Mouse (Mus musculus) hindbrain, embryonic 11.5 days (tissue): ENCODE measurements around the gene Lasp1. TPM values are rescaled to one million over a fixed set of nuclear protein-coding genes. Genes with fewer than 3 reads are reported as not detected.

ENCODE experiments used
- ATAC-seq: fragments of 200-750 bp; cut with Nextera tagmentation; 2 replicates; pipeline ENCODE4 v1.8.0; 2017; ENCODE audit warnings: mild to moderate bottlenecking, moderate TSS enrichment, moderate library complexity; ENCODE audit not compliant: low FRiP score
- DNase-seq: peaks from one replicate; pipeline ENCODE4 v3.0.0-alpha.2; 2015; ENCODE audit warnings: low spot score
- H3K27ac ChIP-seq: fragments of 300-500 bp; sonication (generic); 2 replicates; pipeline ENCODE4 v1.5.1; 2014; ENCODE audit warnings: mild to moderate bottlenecking, low read depth, low read length
- H3K27me3 ChIP-seq: fragments of 300-500 bp; sonication (generic); 2 replicates; pipeline ENCODE4 v1.6.1; 2014; ENCODE audit warnings: mild to moderate bottlenecking, low read length, moderate library complexity, mixed read lengths; ENCODE audit not compliant: control insufficient read depth, insufficient read depth
- H3K36me3 ChIP-seq: fragments of 300-500 bp; sonication (generic); 2 replicates; pipeline ENCODE4 v1.6.1; 2014; ENCODE audit warnings: mild to moderate bottlenecking, low read length, moderate library complexity, mixed read lengths; ENCODE audit not compliant: control insufficient read depth, insufficient read depth
- H3K4me1 ChIP-seq: fragments of 300-500 bp; sonication (generic); replicated peaks from 2 replicates; pipeline ENCODE4 v1.6.1; 2014; ENCODE audit warnings: low read length, mixed read lengths; ENCODE audit not compliant: control insufficient read depth, insufficient read depth
- H3K4me2 ChIP-seq: fragments of 300-500 bp; sonication (generic); replicated peaks from 2 replicates; pipeline ENCODE4 v1.6.1; 2014; ENCODE audit warnings: mild to moderate bottlenecking, low read depth, low read length
- H3K4me3 ChIP-seq: fragments of 300-500 bp; sonication (generic); 2 replicates; pipeline ENCODE4 v1.5.1; 2014; ENCODE audit warnings: low read depth, low read length
- H3K9ac ChIP-seq: fragments of 300-500 bp; sonication (generic); 2 replicates; pipeline ENCODE4 v1.6.1; 2014; ENCODE audit warnings: low read depth, low read length
- H3K9me3 ChIP-seq: fragments of 300-500 bp; sonication (generic); 2 replicates; pipeline ENCODE4 v1.6.1; 2016; ENCODE audit warnings: low read length; ENCODE audit not compliant: control insufficient read depth
- WGBS: fragments of 180-500 bp; shearing (Covaris S2); extraction: QIAGEN DNeasy Blood & Tissue Kit; methylation state at CpG from one replicate; pipeline ENCODE4 v1.1.7; 2014; 5-methylcytosine and 5-hydroxymethylcytosine counted together
- polyA plus RNA-seq: library from polyadenylated mRNA; unstranded; fragments of >200 nt; fragmentation: Nextera tagmentation; extraction: Ambion mirVana; gene quantifications from 2 replicates; pipeline ENCODE4 v1.2.1, GENCODE M21; 2014

Lasp1 gene
- polyA plus RNA-seq, 1 experiment from 2014 or later: 45.8 TPM

DNA sequence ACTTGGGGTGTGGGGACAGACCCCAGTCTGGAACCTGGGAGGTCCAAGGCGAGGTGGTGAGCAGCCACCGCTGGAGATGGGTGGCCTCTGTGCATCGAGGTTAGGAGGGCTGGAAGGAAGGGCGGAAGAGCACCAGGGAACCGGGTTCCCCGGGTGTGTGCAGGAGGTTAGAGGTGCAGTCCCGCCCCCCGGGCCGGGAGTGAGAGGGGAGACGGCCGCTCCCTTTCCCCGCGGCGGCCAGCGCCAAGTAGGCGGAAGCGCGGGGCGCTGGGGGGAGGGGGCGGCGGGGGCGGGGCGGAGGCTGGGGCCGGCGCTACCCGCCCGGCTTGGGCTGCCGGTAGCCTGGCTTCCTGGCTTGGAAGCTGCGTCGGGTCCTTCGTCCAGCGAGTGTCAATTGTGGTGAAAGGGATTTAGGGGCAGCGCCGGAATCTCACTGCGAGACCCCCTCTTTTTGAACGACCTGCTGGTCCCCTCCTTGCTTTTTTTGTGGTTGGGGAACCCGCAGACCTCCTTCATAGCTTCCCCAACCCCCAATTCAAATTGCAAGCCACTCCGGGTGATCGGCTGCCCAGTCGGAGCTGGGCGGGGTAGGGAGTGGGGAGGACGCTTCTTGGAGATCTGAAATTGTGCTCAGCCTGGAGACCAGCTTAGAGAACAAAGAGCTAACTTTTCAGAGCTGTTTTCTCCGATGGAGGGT, 1.3 kb downstream of the Lasp1 start:
- Histone ChIP-seq H3K27ac (peak overlapping the region; percentile 89), H3K36me3 (no peaks in the 10 kb centered on the region), H3K4me3 (peak overlapping the region; percentile 92), H3K27me3 (no peaks in the 10 kb centered on the region), H3K4me1 (peaks cover 12% of the 10 kb centered on the region; the same call in 1 of the 2 replicates), H3K9me3 (no peaks in the 10 kb centered on the region), H3K9ac (peak overlapping the region; percentile 91), H3K4me2 (peak overlapping the region; percentile 89)
- DNase-seq: peak; percentile 77
- WGBS: under 1% methylated on average over 25 of the region's 43 CpGs
- ATAC-seq: peak; percentile 74

DNA sequence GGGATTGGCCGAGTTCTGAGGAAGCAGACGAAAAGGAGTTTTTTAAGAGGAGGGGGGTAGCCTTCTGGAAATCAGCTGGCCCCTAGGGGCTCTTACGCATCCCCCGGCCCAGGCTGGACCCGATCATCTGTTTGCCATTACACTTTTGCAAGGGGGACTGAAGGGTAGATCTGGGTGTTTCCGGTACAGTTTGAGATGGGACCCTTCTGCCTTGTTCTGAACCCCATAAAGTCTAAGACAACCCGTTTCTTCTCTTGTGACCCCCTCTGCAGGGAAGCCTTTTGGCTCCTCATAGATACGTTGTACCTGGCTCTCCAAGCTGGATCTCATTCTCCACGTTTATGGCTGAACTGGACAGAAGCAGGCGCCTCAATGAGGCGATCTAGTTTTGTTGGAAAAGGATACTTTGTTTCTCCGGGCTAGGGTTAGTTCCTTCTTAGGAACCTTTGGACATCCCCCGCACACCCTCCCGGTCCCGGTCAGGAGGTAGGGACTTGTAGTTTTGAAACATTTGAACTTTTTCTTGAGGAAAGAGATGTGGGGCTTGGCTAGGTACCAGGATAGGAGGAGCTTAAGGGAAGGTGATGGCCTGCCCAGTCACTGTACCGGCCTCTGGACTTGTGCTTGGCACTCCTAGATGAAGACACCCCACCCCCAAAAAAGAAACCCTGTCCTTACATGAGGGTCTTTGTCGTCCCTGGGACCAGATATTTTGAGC, 2.0 kb downstream of the Lasp1 start:
- Histone ChIP-seq H3K9ac (peak overlapping the region; percentile 91), H3K27me3 (no peaks in the 10 kb centered on the region), H3K4me2 (peak overlapping the region; percentile 89), H3K36me3 (no peaks in the 10 kb centered on the region), H3K27ac (peak overlapping the region; percentile 89), H3K9me3 (no peaks in the 10 kb centered on the region), H3K4me1 (peaks cover 15% of the 10 kb centered on the region), H3K4me3 (peak overlapping the region; percentile 92)
- peak; percentile 71 for DNase-seq
- ATAC-seq: no peak
- 7% methylated on average over 17 of the region's 17 CpGs for WGBS

DNA sequence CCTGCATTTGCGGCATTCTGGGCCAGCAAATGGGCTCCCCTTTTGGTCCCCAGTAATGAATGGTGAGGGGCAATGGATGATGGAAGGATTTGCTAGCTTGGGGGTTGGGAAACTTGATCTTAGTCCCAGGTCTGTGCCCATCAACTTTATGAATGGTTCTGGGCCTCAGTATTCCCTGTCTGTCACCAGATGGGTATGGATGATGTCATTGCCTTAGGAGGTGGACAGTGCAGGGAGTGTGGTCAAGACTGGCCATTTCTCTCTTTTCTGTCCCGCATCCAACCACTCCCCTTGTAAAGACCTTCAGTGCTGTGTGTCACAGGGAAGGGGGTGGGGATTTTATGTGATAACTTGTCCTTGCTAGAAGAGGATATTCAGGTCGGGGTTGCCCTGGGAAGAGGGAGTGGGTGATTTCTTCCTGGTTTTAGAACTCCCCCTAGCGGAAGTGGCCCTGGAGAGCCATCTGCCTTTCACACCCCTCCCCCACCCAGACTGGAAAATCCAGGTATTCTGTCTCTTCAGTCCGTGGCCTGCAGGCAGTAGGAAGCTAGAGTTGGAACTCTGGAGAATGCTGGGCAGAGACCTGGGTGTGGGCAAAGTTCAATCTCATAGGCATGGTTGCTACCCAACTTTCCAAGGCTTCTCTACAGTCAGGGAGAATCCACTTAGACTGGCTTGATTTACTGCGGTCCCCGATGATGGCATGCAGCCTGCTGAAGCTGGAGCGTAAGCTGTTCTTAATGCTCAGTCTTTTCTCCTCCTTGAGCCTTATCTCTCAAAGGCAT, 2.8 kb downstream of the Lasp1 start:
- DNase-seq (peak; percentile 68), ATAC-seq (no peak)
- H3K9ac ChIP-seq: peak overlapping the region; percentile 91; the same call in 1 of the 2 replicates
- H3K4me2 ChIP-seq: peak overlapping the region; percentile 89
- no peaks in the 10 kb centered on the region for H3K27me3 ChIP-seq
- H3K27ac ChIP-seq: 0 out of 2 replicates have a peak overlapping the region, but pooled peaks have one; percentile 30
- 36% methylated on average over 8 of the region's 8 CpGs for WGBS
- H3K36me3 ChIP-seq: no peaks in the 10 kb centered on the region
- H3K4me1 ChIP-seq: peaks cover 19% of the 10 kb centered on the region
- H3K9me3 ChIP-seq: no peaks in the 10 kb centered on the region
- peak overlapping the region; percentile 92 for H3K4me3 ChIP-seq

DNA sequence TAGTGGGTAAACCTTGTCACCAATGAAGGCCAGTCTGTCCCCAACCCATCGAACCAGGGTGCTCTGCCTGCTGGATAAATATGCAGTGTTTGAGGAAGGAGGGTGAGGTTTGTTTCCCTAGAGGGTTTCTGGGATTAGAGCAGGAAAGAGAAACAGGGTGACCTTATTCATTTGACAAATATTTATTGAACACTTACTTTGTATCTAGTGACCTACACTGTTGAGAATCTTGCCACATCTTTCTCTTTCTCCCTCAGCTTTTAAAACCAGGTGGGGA, 3.3 kb downstream of the Lasp1 start:
- Histone ChIP-seq H3K9me3 (no peaks in the 10 kb centered on the region), H3K36me3 (0 out of 2 replicates have a peak, but pooled peaks cover 2% of the 10 kb centered on the region), H3K4me2 (peak overlapping the region; percentile 17; the same call in 1 of the 2 replicates), H3K4me3 (no peak overlapping the region), H3K4me1 (peaks cover 19% of the 10 kb centered on the region), H3K27ac (no peak overlapping the region), H3K9ac (0 out of 2 replicates have a peak overlapping the region, but pooled peaks have one; percentile 24), H3K27me3 (no peaks in the 10 kb centered on the region)
- ATAC-seq: no peak
- 57% methylated on average over 1 of the region's 1 CpGs for WGBS
- DNase-seq: no peak

DNA sequence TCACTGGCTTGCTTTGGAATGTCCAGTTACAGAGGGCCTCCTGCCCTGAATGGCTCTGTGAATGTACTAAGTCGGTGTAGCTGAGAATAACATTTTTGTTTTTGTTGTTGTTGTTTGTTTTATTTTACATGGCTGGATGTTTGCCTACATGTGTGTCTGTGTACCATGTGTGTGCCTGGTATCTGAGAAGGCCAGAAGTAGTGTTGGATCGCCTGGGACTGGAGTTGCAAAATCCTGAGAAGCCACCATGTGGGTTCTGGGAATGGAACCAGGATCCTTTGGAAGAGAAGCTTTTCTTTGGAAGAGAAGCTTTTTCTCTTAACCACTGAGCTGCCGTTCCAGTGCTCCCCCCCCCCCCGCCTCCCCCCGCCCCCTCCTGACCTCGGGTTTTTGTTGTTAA, 3.7 kb downstream of the Lasp1 start:
- DNase-seq (no peak), ATAC-seq (no peak)
- H3K27ac ChIP-seq: no peak overlapping the region
- no peak overlapping the region for H3K4me3 ChIP-seq
- no peak overlapping the region for H3K9ac ChIP-seq
- 50% methylated on average over 6 of the region's 6 CpGs for WGBS
- H3K27me3 ChIP-seq: no peaks in the 10 kb centered on the region
- H3K4me2 ChIP-seq: no peak overlapping the region
- peaks cover 19% of the 10 kb centered on the region for H3K4me1 ChIP-seq
- H3K9me3 ChIP-seq: no peaks in the 10 kb centered on the region
- 0 out of 2 replicates have a peak, but pooled peaks cover 2% of the 10 kb centered on the region for H3K36me3 ChIP-seq

DNA sequence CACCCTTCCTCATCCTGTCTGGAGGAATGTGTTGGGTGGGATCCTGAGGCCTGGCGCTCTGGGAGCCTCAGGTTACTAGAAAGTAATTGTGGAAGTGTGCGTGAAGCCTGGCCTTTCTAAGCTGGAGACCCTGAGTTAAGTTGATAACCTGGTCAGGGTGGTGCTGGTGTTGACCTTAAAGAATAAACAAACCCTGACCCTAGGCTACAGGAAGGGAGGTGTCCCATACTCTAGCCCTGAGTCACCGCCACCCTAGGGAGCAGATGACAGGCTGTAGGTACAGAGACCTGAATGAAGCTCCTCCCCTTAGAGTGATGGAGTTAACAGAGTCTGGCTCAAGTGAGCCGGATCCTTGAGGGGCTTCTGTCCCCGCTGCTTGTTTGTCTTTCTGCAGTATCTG, 5.0 kb downstream of the Lasp1 start:
- 85% methylated on average over 5 of the region's 5 CpGs for WGBS
- ATAC-seq (no peak), DNase-seq (no peak)
- H3K4me2 ChIP-seq: no peak overlapping the region
- H3K36me3 ChIP-seq: 0 out of 2 replicates have a peak, but pooled peaks cover 3% of the 10 kb centered on the region
- no peaks in the 10 kb centered on the region for H3K27me3 ChIP-seq
- no peaks in the 10 kb centered on the region for H3K9me3 ChIP-seq
- H3K27ac ChIP-seq: no peak overlapping the region
- H3K4me1 ChIP-seq: peaks cover 28% of the 10 kb centered on the region
- no peak overlapping the region for H3K4me3 ChIP-seq
- H3K9ac ChIP-seq: no peak overlapping the region

DNA sequence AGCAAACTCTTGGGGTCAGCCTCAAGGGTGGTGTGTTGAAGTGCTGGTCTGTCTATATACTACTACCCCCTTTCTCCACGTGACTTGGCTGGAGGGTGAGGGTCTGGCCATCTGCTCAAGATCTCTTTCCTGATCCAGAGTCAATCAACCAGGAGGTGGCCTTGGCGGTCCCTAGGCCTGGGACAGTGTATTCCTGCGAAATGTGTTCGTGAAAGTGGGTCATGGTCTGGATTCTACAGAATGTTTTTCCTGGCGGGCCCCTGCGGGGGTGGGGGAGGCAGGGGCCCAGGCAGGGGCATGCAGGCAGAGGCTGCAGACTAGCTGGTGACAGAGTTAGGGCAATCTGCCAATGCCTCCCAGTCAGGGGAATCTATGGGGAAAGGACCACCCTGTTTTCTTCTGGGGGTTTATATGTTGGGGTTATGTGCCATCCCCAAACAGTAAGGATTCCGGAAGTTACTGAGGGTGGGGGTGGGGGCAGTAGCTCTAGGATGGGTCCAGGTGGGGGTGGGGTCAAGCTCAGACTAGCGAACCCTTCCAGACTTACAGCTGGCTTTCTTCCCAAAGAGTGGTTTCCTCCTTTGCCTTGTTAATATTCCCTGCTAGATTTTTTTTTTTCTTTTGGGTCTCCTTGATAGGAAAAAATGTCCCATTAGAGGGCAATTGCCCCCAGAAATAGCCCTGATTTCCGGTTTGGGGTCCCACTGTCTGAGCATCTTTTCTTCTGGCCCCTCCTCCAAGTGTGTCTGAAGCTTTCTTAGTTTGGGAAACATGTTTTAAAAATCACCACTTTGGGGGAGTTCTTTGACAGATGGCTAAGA, 6.3 kb downstream of the Lasp1 start:
- Histone ChIP-seq H3K9ac (no peak overlapping the region), H3K4me1 (peaks cover 31% of the 10 kb centered on the region), H3K27ac (no peak overlapping the region), H3K4me2 (peak overlapping the region; percentile 26), H3K27me3 (no peaks in the 10 kb centered on the region), H3K9me3 (no peaks in the 10 kb centered on the region), H3K36me3 (0 out of 2 replicates have a peak, but pooled peaks cover 5% of the 10 kb centered on the region), H3K4me3 (no peak overlapping the region)
- ATAC-seq (no peak), DNase-seq (peak; percentile 34)
- 36% methylated on average over 9 of the region's 9 CpGs for WGBS
